Mouse (Mus musculus) limb, embryonic 13.5 days (tissue): Measurements from ENCODE around the gene Cox17. TPM values are rescaled to one million over a fixed set of nuclear protein-coding genes. Genes with fewer than 3 reads are reported as not detected.

Source experiments
- ATAC-seq: fragments of 200-750 bp; cut with Nextera tagmentation; 2 replicates; pipeline ENCODE4 v1.8.0; 2017; ENCODE audit warnings: low read depth, moderate number of reproducible peaks, moderate TSS enrichment; ENCODE audit not compliant: low FRiP score
- H3K27ac ChIP-seq: fragments of 300-500 bp; sonication (generic); 2 replicates; pipeline ENCODE4 v1.5.1; 2015; ENCODE audit warnings: inconsistent platforms, mild to moderate bottlenecking, moderate library complexity
- H3K27me3 ChIP-seq: fragments of 300-500 bp; sonication (generic); 2 replicates; pipeline ENCODE4 v1.6.1; 2015; ENCODE audit warnings: mild to moderate bottlenecking, inconsistent platforms
- H3K36me3 ChIP-seq: fragments of 300-500 bp; sonication (generic); 2 replicates; pipeline ENCODE4 v1.6.1; 2015; ENCODE audit warnings: inconsistent platforms, mild to moderate bottlenecking, moderate library complexity
- H3K4me1 ChIP-seq: fragments of 300-500 bp; sonication (generic); 2 replicates; pipeline ENCODE4 v1.6.1; 2015; ENCODE audit warnings: inconsistent platforms
- H3K4me2 ChIP-seq: fragments of 300-500 bp; sonication (generic); replicated peaks from 2 replicates; pipeline ENCODE4 v1.6.1; 2015; ENCODE audit warnings: inconsistent platforms, mild to moderate bottlenecking, moderate library complexity
- H3K4me3 ChIP-seq: fragments of 300-500 bp; sonication (generic); 2 replicates; pipeline ENCODE4 v1.5.1; 2015; ENCODE audit warnings: moderate library complexity, mild to moderate bottlenecking, inconsistent platforms
- H3K9ac ChIP-seq: fragments of 300-500 bp; sonication (generic); 2 replicates; pipeline ENCODE4 v1.6.1; 2015; ENCODE audit warnings: mild to moderate bottlenecking, inconsistent platforms
- H3K9me3 ChIP-seq: fragments of 300-500 bp; sonication (generic); 2 replicates; pipeline ENCODE4 v1.6.1; 2016; ENCODE audit warnings: inconsistent platforms
- WGBS: fragments of 180-500 bp; shearing (Covaris S2); methylation state at CpG from one replicate; pipeline ENCODE4 v1.1.7; 2015; 5-methylcytosine and 5-hydroxymethylcytosine counted together
- polyA plus RNA-seq: library from polyadenylated mRNA; unstranded; fragments of >200 nt; fragmentation: Nextera tagmentation; extraction: Ambion mirVana; gene quantifications from 2 replicates; pipeline ENCODE4 v1.2.1, GENCODE M21; 2015

Gene Cox17
- polyA plus RNA-seq = 98.8 and 106 TPM in 2 replicates

DNA sequence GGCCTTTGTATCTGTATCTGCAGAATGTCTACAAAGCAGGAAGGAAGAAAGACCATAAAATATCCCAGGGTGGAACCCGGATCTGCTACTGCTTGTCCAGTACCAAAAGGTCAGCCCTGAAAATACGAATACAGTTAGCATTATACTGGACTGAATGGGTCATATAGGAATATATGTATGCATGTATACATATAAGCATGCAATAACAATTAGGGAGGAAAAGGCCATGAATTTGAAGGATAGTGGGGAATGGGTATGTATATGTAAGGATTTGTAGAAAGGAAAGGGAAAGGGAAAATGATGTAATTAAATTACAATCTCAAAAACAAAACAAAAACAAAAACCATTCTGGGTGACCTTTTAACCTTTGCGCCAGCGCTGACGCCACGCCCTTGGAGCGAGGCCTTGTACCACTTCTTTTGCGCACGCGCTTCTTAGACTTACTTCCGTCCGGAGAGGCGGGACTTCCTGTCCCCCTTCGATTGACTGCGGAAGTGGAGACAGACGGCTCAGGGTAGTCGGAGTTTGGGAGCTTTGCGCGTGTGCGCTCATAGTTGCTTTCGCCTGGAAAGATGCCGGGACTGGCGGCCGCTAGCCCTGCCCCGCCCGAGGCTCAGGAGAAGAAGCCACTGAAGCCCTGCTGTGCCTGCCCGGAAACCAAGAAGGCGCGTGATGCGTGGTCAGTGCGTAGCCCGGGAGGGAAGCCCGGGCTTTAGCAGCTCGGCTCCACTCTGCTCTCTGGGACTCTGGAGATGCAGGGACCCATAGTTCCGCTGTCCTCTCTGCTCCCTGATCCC lies at the start of gene Cox17, which contains the start of gene Gm21987:
Gene Cox17, plus strand, starts transcription at position 463 of the 797 bp plus-strand sequence.
Gene Gm21987, plus strand, starts transcription at position 512 of the 797 bp plus-strand sequence.
- no peaks in the 10 kb centered on the region for H3K27me3 ChIP-seq
- peaks cover 14% of the 10 kb centered on the region for H3K4me1 ChIP-seq
- ATAC-seq = peak; percentile 95
- WGBS = 3% methylated on average over 35 of the region's 35 CpGs
- H3K36me3 ChIP-seq = peaks cover 26% of the 10 kb centered on the region
- H3K27ac ChIP-seq = peak within 1 kb of the TSS; percentile 67
- H3K9me3 ChIP-seq = no peaks in the 10 kb centered on the region
- peak within 1 kb of the TSS; percentile 64 for H3K4me3 ChIP-seq
- H3K9ac ChIP-seq = peak within 1 kb of the TSS; percentile 81
- peak within 1 kb of the TSS; percentile 63 for H3K4me2 ChIP-seq

DNA sequence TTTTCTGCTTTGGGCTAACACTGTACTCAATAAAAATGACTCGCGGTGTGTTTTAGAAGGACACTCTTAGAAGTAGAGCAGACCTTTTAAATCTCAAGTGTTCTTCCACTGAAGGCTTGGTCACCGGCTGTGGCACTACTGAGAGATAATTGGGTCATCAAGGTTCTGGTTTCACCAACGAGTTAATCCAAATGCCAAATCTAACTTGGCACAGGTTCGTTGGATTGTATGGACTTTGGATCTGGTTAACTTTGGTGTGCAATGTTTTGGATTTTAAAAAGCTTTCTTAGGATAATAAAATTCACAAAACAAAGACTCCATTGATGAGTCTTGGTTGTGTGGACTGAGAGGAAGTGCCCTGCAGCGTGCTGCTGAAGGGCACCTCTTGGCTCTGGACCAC lies 48.4 kb upstream of the Cox17 start:
- H3K4me2 ChIP-seq = no peak overlapping the region
- no peaks in the 10 kb centered on the region for H3K36me3 ChIP-seq
- no peak overlapping the region for H3K4me3 ChIP-seq
- H3K9ac ChIP-seq = no peak overlapping the region
- H3K4me1 ChIP-seq = peaks cover 10% of the 10 kb centered on the region
- H3K27me3 ChIP-seq = no peaks in the 10 kb centered on the region
- WGBS = 70% methylated on average over 6 of the region's 6 CpGs
- no peaks in the 10 kb centered on the region for H3K9me3 ChIP-seq
- H3K27ac ChIP-seq = no peak overlapping the region
- ATAC-seq = no peak

DNA sequence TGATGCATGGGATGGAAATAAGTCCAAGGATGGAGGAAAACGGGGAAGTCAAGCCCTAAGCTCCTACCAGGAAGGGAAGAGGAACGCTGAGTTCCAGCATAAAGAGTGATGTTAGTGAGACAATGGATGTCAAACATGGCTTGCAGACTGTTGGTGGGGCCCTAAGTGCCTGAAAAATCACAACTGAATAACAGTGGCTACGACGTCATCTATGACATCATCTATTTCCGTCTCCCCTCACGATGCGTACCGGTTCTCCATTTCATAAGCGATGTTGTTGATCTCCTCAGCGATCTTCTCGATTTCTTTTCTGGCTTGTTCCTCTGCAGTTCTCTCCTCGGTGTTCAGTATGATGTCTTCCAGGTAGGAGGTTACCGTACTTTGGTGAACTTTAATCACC lies 44.4 kb upstream of the Cox17 start:
- Histone ChIP-seq H3K4me2 (no peak overlapping the region), H3K9ac (no peak overlapping the region), H3K9me3 (no peaks in the 10 kb centered on the region), H3K4me1 (peaks cover 22% of the 10 kb centered on the region), H3K4me3 (no peak overlapping the region), H3K27ac (no peak overlapping the region), H3K27me3 (no peaks in the 10 kb centered on the region), H3K36me3 (no peaks in the 10 kb centered on the region)
- 86% methylated on average over 13 of the region's 13 CpGs for WGBS
- ATAC-seq = no peak

DNA sequence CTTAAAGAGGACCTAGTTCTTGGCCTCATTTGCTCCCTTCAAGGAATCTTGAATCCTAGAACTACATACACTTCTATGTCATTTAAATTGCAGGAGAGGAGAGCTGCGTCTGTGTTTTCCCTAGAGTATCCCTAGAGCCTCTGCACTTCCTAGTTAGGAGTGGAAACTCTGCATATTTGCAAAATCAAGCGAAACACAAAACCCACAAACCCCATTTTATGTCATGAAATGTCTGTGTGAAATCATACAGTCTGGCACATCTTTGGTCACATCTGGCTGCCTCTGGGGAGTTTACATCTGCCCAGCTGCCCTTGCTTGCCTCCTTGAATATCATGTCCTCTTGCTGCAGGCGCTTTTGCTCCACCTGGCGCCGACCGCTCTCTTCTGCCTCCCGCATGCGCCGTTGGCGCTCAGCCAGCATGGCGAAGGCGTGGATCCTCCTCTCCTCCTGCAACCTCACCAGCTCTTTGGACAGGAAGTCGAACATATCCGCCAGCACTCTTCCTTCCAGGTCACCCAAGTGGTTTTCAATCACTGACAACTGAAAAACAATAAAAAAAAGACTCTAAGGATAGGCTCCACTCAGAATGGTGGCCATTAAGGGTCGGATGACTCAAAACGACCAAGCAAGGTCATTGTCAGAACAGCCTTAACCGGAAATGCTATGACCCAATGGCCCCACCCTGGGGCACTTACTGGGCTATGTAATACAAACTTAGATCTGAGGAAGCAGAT lies 42.2 kb upstream of the Cox17 start:
- H3K9me3 ChIP-seq = no peaks in the 10 kb centered on the region
- H3K27me3 ChIP-seq = no peaks in the 10 kb centered on the region
- no peak overlapping the region for H3K9ac ChIP-seq
- H3K36me3 ChIP-seq = no peaks in the 10 kb centered on the region
- ATAC-seq = no peak
- no peak overlapping the region for H3K4me2 ChIP-seq
- WGBS = 77% methylated on average over 17 of the region's 17 CpGs
- H3K27ac ChIP-seq = no peak overlapping the region
- no peak overlapping the region for H3K4me3 ChIP-seq
- H3K4me1 ChIP-seq = peaks cover 31% of the 10 kb centered on the region

DNA sequence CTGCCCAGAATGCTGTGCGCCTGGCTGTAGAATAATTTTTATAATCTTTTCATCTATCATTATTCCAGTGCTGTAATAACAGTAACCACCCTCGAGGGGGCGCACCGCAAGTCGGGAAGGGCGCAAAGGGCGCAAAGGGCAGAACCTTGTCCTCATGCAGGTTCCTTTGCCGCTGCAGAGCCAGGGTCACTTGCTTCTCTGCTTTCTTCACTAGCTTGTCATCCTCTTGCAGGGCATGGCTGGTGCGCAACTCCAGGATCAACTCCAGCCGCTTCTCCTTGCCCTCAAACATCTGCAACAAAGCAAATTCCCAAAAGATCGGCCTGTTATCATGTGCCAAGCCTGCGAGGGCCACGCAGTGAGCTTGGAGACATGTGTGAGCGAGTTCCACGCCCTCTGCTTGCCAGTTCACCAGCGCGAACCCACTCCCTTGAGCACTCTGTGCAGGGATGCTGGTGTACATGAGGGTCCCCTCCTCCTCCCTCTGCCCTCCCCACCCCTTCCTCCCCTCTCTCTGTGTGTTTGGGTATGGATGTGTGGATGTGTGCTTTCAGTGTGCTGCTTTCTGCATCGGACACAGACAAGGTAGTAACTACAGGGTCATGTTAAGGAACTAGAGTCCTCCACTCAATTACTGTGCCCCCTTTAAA lies 40.1 kb upstream of the Cox17 start:
- Histone ChIP-seq H3K4me3 (no peak overlapping the region), H3K36me3 (no peaks in the 10 kb centered on the region), H3K9ac (no peak overlapping the region), H3K4me1 (peaks cover 31% of the 10 kb centered on the region), H3K9me3 (no peaks in the 10 kb centered on the region), H3K27me3 (no peaks in the 10 kb centered on the region), H3K27ac (peak overlapping the region; percentile 70; the same call in 1 of the 2 replicates), H3K4me2 (peak overlapping the region; percentile 41)
- ATAC-seq = peak; percentile 25; the same call in 1 of the 2 replicates
- WGBS = 42% methylated on average over 18 of the region's 18 CpGs

DNA sequence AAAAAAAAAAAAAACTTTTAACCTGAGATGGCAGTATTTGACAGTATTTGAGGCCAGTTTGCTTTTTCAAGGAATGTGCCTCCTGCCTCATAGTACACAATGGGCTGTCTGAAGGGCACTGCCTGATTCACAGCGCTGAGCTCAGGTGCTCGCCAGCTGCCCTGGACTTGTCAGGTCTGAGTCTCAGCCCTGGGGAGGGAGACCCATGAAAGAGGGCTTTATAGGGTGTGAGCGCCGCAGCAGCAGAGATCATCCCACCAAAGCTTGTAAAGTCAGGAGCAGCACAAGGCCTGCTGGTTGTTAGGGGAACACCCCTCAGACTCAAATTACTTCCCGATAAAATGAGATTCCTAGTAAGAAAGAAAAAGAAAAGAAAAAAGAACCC lies 39.6 kb upstream of the Cox17 start:
- H3K4me1 ChIP-seq = peaks cover 31% of the 10 kb centered on the region
- H3K4me3 ChIP-seq = no peak overlapping the region
- H3K36me3 ChIP-seq = no peaks in the 10 kb centered on the region
- peak overlapping the region; percentile 70; the same call in 1 of the 2 replicates for H3K27ac ChIP-seq
- no peak overlapping the region for H3K9ac ChIP-seq
- peak overlapping the region; percentile 41 for H3K4me2 ChIP-seq
- ATAC-seq = peak; percentile 68
- H3K27me3 ChIP-seq = no peaks in the 10 kb centered on the region
- no peaks in the 10 kb centered on the region for H3K9me3 ChIP-seq
- 7% methylated on average over 5 of the region's 5 CpGs for WGBS

DNA sequence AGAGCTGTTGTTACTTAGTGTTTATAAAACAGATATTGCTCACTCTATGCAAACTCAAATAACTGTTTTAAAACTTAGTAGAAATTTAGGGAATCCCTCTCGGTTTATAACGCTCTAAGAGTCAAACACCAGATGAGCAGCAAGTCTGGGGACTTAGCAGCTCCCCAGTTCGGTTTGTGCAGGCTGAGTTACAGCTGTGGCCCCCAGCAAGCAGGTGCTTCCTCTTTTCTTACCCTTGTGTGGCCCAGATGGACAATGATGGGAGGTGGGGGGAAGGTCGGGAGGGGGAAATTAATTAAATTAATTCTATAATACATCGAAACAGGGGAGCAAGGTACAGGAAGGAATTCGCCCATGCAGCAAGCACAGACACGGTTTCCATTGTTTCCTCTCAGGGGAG lies 39.1 kb upstream of the Cox17 start:
- Histone ChIP-seq H3K4me2 (peak overlapping the region; percentile 41), H3K9me3 (no peaks in the 10 kb centered on the region), H3K4me3 (no peak overlapping the region), H3K27me3 (no peaks in the 10 kb centered on the region), H3K4me1 (peaks cover 31% of the 10 kb centered on the region), H3K9ac (no peak overlapping the region), H3K27ac (peak overlapping the region; percentile 52; the same call in 1 of the 2 replicates), H3K36me3 (no peaks in the 10 kb centered on the region)
- 29% methylated on average over 7 of the region's 7 CpGs for WGBS
- ATAC-seq = peak; percentile 66

DNA sequence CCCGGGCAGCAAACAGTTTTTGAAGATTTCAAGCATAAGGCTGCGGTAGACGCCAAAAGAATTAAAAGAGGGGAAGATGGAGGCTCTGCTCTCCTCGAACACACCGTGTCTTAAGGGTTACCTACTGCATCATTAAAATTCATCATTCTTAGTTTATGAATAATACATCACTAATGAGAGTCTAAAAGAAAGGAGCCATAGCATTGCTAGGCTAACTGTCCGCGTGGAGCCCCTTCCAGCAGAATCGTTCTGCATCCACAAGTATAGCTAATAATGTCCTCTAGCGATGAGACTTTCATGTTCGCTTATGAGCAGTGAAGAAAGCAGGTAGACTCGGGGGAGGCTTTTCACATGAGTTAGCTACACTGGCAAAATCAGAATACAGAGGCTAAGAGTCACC lies 38.6 kb upstream of the Cox17 start:
- Histone ChIP-seq H3K9me3 (no peaks in the 10 kb centered on the region), H3K27me3 (no peaks in the 10 kb centered on the region), H3K36me3 (no peaks in the 10 kb centered on the region), H3K4me2 (no peak overlapping the region; the same call in 1 of the 2 replicates), H3K27ac (peak overlapping the region; percentile 52; the same call in 1 of the 2 replicates), H3K4me3 (no peak overlapping the region), H3K9ac (no peak overlapping the region), H3K4me1 (peaks cover 31% of the 10 kb centered on the region)
- no peak for ATAC-seq
- 75% methylated on average over 11 of the region's 11 CpGs for WGBS

DNA sequence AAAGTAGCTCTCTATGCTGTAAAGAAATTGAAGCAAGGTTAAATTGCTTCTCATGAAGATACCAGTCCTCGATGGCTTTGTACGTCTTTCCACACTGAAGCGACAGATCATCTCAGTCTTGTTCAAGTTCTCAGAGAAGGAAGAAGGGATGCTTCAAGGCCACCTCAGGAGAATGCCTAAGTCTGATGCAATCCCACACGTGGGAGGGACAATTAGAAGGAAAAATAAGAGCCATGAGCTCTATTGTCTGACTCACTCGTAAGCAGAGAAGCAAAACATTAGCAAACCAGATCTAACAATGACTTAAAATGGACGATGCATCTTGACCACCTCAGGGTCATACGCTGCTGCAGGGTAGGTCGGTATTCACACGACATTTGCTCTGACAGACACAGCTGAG lies 28.3 kb upstream of the Cox17 start:
- Histone ChIP-seq H3K36me3 (no peaks in the 10 kb centered on the region), H3K27me3 (no peaks in the 10 kb centered on the region), H3K9me3 (peaks cover 5% of the 10 kb centered on the region; the same call in 1 of the 2 replicates), H3K27ac (no peak overlapping the region), H3K4me3 (no peak overlapping the region), H3K4me2 (no peak overlapping the region), H3K9ac (no peak overlapping the region), H3K4me1 (no peaks in the 10 kb centered on the region)
- ATAC-seq = no peak
- 83% methylated on average over 9 of the region's 9 CpGs for WGBS

DNA sequence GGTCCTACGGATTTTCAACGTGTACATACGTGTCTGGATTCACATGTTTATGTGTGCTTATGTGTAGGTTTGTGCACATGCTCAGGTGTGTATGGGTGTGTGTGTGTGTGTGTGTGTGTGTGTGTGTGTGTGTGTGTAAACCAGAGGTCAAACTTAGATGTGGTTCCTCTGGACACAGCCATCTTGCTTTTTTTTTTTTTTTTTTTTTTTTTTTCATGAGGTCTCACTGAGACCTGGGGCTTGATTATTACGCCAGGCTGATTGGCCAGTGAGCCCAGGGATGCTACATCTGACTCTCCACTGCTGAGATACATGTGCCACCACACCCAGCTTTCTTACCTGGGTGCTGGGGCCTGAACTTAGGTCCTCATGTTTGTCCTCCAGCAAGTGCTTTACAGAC lies 27.7 kb upstream of the Cox17 start:
- no peak for ATAC-seq
- H3K27ac ChIP-seq = no peak overlapping the region
- H3K27me3 ChIP-seq = no peaks in the 10 kb centered on the region
- H3K9ac ChIP-seq = no peak overlapping the region
- no peaks in the 10 kb centered on the region for H3K36me3 ChIP-seq
- 88% methylated on average over 4 of the region's 4 CpGs for WGBS
- H3K9me3 ChIP-seq = peaks cover 5% of the 10 kb centered on the region; the same call in 1 of the 2 replicates
- no peak overlapping the region for H3K4me2 ChIP-seq
- H3K4me1 ChIP-seq = no peaks in the 10 kb centered on the region
- no peak overlapping the region for H3K4me3 ChIP-seq

DNA sequence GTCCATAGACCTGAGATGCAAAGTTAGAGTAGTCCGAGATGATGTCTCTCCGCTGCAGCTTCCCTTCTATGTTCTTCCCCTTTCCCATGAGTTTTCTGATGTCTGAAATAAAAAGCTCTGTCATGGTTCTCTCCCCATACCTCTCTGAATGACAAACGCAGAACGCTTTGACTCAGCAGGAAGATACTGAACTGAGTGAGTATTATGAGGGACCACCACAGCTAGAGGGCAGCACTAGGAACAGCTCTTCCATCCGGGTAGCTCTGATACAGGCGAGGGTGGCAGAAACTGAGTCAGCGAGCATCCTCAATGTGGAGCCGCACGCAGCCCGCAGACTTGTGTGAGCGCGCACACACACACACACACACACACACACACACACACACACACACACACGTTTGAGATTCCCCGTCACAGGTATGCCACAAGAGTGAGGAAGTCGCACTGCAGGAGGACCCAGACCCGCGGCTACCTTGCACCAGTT lies 25.3 kb upstream of the Cox17 start:
- Histone ChIP-seq H3K4me2 (peak overlapping the region; percentile 52), H3K27ac (no peak overlapping the region), H3K9ac (no peak overlapping the region), H3K9me3 (no peaks in the 10 kb centered on the region; the same call in 1 of the 2 replicates), H3K4me3 (no peak overlapping the region), H3K36me3 (no peaks in the 10 kb centered on the region), H3K4me1 (no peaks in the 10 kb centered on the region), H3K27me3 (no peaks in the 10 kb centered on the region)
- WGBS = 29% methylated on average over 17 of the region's 17 CpGs
- ATAC-seq = no peak

DNA sequence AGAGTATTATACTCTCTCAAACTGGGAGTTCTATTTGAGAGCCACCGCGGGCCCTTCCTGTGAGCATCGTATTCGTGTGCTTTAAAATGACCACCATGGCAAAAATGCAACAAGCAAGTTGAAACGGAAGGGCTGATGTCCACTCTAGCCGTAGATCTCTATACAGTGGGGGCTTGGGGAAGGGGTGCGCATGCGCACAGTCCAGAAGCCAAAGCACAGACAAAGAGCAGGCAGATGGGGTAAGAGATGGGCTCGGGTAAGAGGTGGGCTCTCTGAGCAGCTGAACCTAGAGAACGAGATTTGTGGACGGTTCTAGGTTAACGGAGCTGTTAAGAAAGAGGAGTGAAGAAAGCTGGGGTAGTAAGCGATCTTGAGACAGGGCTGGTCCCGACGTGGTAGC lies 22.5 kb upstream of the Cox17 start:
- no peak overlapping the region for H3K4me3 ChIP-seq
- H3K9me3 ChIP-seq = no peaks in the 10 kb centered on the region
- H3K36me3 ChIP-seq = no peaks in the 10 kb centered on the region
- H3K27me3 ChIP-seq = no peaks in the 10 kb centered on the region
- no peak overlapping the region for H3K9ac ChIP-seq
- 89% methylated on average over 15 of the region's 15 CpGs for WGBS
- H3K27ac ChIP-seq = no peak overlapping the region
- H3K4me2 ChIP-seq = no peak overlapping the region
- H3K4me1 ChIP-seq = no peaks in the 10 kb centered on the region
- no peak for ATAC-seq
